8 mouse cellular contexts compared by ENCODE assay signal in genomic region chr6:31318506-31318905, GRCm38 (mm10).
DNase-seq lines count a peak whose midpoint lies in the region; ATAC-seq and TF ChIP-seq lines count a peak whose summit lies in the region.

No protein-coding gene starts in this region.

- WGBS in hindbrain, embryonic 14.5 days, result 6% methylated on average over 11 of the region's 11 CpGs

- no peaks in the 10 kb centered on the region for H3K9me3 ChIP-seq in E14TG2a.4 (ENCODE audit: low read length)
- H3K9me3 ChIP-seq in hindbrain, embryonic 14.5 days (ENCODE audit: control insufficient read depth, low read length), result no peaks in the 10 kb centered on the region

- ATAC-seq in hindbrain, embryonic 14.5 days (ENCODE audit: low FRiP score), result no peak

- no peak overlapping the region for H3K9ac ChIP-seq in hindbrain, embryonic 14.5 days

- H3K4me1 ChIP-seq in E14TG2a.4 (replicated peaks; ENCODE audit: low read depth, low read length), result peaks cover 27% of the 10 kb centered on the region
- H3K4me1 ChIP-seq in hindbrain, embryonic 14.5 days (replicated peaks; ENCODE audit: control insufficient read depth, insufficient read depth, low read length), result no peaks in the 10 kb centered on the region

- TF ChIP-seq CTCF in E14TG2a.4 (conservative IDR thresholded peaks at IDR 0.05; ENCODE audit: low read length), result no peak

- no peaks in the 10 kb centered on the region for H3K36me3 ChIP-seq in E14TG2a.4 (ENCODE audit: insufficient read depth, low read length)
- no peaks in the 10 kb centered on the region for H3K36me3 ChIP-seq in hindbrain, embryonic 14.5 days (replicated peaks; ENCODE audit: control insufficient read depth, insufficient read depth)

- H3K27ac ChIP-seq in hindbrain, embryonic 14.5 days, result no peak overlapping the region

- peaks cover 44% of the 10 kb centered on the region for H3K27me3 ChIP-seq in E14TG2a.4 (ENCODE audit: insufficient read depth, low read length)
- H3K27me3 ChIP-seq in hindbrain, embryonic 14.5 days (ENCODE audit: control insufficient read depth, insufficient read depth, low read length), result peaks cover 8% of the 10 kb centered on the region; the same call in 1 of the 2 replicates

- H3K4me3 ChIP-seq in E14TG2a.4 (replicated peaks; ENCODE audit: low read length), result peak overlapping the region; percentile 49
- H3K4me3 ChIP-seq in hindbrain, embryonic 14.5 days (replicated peaks; ENCODE audit: low read length), result no peak overlapping the region

- peak overlapping the region; percentile 13 for H3K4me2 ChIP-seq in hindbrain, embryonic 14.5 days (replicated peaks)

- DNase-seq in adrenal gland, postnatal 25 days, result peak; percentile 69
- DNase-seq in forelimb bud, embryonic 11.5 days (ENCODE audit: low read depth, low spot score), result peak; percentile 24
- DNase-seq in hindbrain, embryonic 14.5 days (ENCODE audit: low spot score), result no peak
- peak; percentile 65 for DNase-seq in liver
- DNase-seq in naive thymus-derived CD4-positive, alpha-beta T cell, adult 2 months (ENCODE audit: low read depth), result peak; percentile 70
- peak; percentile 78 for DNase-seq in thymus, postnatal 14 days
- DNase-seq in right cerebral cortex, postnatal 36 days (ENCODE audit: low spot score in 2 of 2), result no peak

Comparison
In these comparisons a context has a peak if more than half of its experiments do, and no peak if none do; other contexts are left out.
1. DNase-seq: peak in adrenal gland, postnatal 25 days (single experiment), forelimb bud, embryonic 11.5 days (single experiment), liver (single experiment), naive thymus-derived CD4-positive, alpha-beta T cell, adult 2 months (single experiment) and thymus, postnatal 14 days (single experiment); none in hindbrain, embryonic 14.5 days (single experiment) and right cerebral cortex, postnatal 36 days (0 of 2).